Mouse (Mus musculus) liver, embryonic 14.5 days (tissue): ENCODE results near the gene Sh3rf1. TPM values are rescaled to one million over a fixed set of nuclear protein-coding genes. Genes with fewer than 3 reads are reported as not detected.
A peak's percentile ranks its signal among the peaks of the same experiment; 100 is the strongest.

Source experiments
- ATAC-seq: fragments of 200-750 bp; cut with Nextera tagmentation; 2 replicates; pipeline ENCODE4 v1.8.0; 2017; ENCODE audit warnings: moderate number of reproducible peaks, mild to moderate bottlenecking, moderate library complexity; ENCODE audit not compliant: insufficient read depth
- DNase-seq, 3 experiments: peaks; one replicate each; pipeline ENCODE4 v3.0.0-alpha.2; 2012 to 2013; ENCODE audit warnings: low read depth in 3 of 3, low spot score in 3 of 3
- H3K27ac ChIP-seq: fragments of 300-500 bp; sonication (generic); 2 replicates; pipeline ENCODE4 v1.5.1; 2014; ENCODE audit warnings: moderate library complexity, mild to moderate bottlenecking, control low read depth, inconsistent platforms
- H3K27me3 ChIP-seq: fragments of 300-500 bp; sonication (generic); 2 replicates; pipeline ENCODE4 v1.6.1; 2014; ENCODE audit warnings: mild to moderate bottlenecking, low read length, moderate library complexity; ENCODE audit not compliant: control insufficient read depth, insufficient read depth
- H3K36me3 ChIP-seq: fragments of 300-500 bp; sonication (generic); replicated peaks from 2 replicates; pipeline ENCODE4 v1.6.1; 2014; ENCODE audit warnings: low read depth; ENCODE audit not compliant: control insufficient read depth, insufficient read depth
- H3K4me1 ChIP-seq, 2 experiments: fragments of 200-500 bp in 1 of 2; fragments of 300-500 bp in 1 of 2; sonication (generic) in 1 of 2; replicated peaks; 2 replicates each; pipeline ENCODE4 v1.6.1; 2012 to 2014; ENCODE audit warnings: antibody characterized with exemption in 1 of 2, inconsistent platforms in 1 of 2, low read length in 1 of 2; ENCODE audit not compliant: control insufficient read depth in 2 of 2, insufficient read depth in 2 of 2
- H3K4me2 ChIP-seq: fragments of 300-500 bp; sonication (generic); 2 replicates; pipeline ENCODE4 v1.6.1; 2014; ENCODE audit warnings: low read depth, mild to moderate bottlenecking, control low read depth, moderate library complexity
- H3K4me3 ChIP-seq, 2 experiments: fragments of 200-500 bp in 1 of 2; fragments of 300-500 bp in 1 of 2; sonication (generic) in 1 of 2; 2 replicates each; pipeline ENCODE4 v1.5.1; 2012 to 2014; ENCODE audit warnings: low read depth in 2 of 2, low read length in 2 of 2, mild to moderate bottlenecking in 2 of 2, control low read depth in 1 of 2, inconsistent platforms in 1 of 2, moderate library complexity in 1 of 2; ENCODE audit not compliant: insufficient read depth in 1 of 2
- H3K9ac ChIP-seq: fragments of 300-500 bp; sonication (generic); replicated peaks from 2 replicates; pipeline ENCODE4 v1.6.1; 2014; ENCODE audit warnings: mild to moderate bottlenecking, control low read depth, moderate library complexity
- H3K9me3 ChIP-seq: fragments of 300-500 bp; sonication (generic); 2 replicates; pipeline ENCODE4 v1.6.1; 2016; ENCODE audit warnings: low read length, mixed read lengths; ENCODE audit not compliant: control insufficient read depth
- CTCF ChIP-seq: IDR thresholded peaks from 2 replicates; pipeline ENCODE4 v1.5.1; 2016; ENCODE audit warnings: antibody characterized with exemption, low read depth, control low read depth
- EP300 ChIP-seq: IDR thresholded peaks from 2 replicates; pipeline ENCODE4 v1.6.1; 2016; ENCODE audit warnings: antibody characterized with exemption, low read depth
- WGBS: fragments of 180-500 bp; shearing (Covaris S2); extraction: QIAGEN DNeasy Blood & Tissue Kit; methylation state at CpG from one replicate; pipeline ENCODE4 v1.1.7; 2014; ENCODE audit not compliant: insufficient replicate concordance; 5-methylcytosine and 5-hydroxymethylcytosine counted together
- polyA plus RNA-seq, 2 experiments: library from polyadenylated mRNA; depleted of rRNA in 1 of 2; stranded (reverse) in 1 of 2; unstranded in 1 of 2; fragments of >200 nt; fragmentation: Nextera tagmentation in 1 of 2; extraction: Ambion mirVana in 1 of 2; gene quantifications; 2 replicates each; pipeline versions ENCODE4 v1.2.1 to v1.2.3; 2012 to 2014

Gene Sh3rf1
- polyA plus RNA-seq, 2 experiments = 0.61 to 0.85 TPM

DNA sequence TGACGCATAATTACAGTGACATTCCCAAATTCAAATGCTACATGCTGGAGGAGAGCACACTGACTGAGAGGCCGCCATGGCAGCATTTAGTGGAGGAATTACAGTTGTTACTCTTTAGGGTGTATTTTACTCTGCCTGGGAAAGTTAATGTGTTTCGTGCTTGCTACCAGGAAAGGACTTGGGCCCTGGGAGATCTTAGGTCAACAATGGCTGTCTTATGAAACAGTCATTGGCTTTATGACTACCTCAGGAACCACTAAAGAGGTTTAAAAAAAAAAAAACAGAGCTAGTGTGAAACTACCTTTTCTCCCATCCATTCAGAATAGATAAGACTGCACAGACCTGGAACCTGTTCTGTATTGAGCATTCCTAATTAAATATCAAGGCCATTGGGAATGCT is 195.8 kb downstream of the Sh3rf1 start:
- H3K27me3 ChIP-seq = no peaks in the 10 kb centered on the region
- no peaks in the 10 kb centered on the region for H3K4me1 ChIP-seq
- no peak overlapping the region for H3K27ac ChIP-seq
- WGBS = 69% methylated on average over 3 of the region's 3 CpGs
- TF ChIP-seq CTCF = no peak
- no peak for TF ChIP-seq EP300
- no peaks in the 10 kb centered on the region for H3K9me3 ChIP-seq
- DNase-seq (no peak), ATAC-seq (no peak)
- H3K36me3 ChIP-seq = no peaks in the 10 kb centered on the region
- H3K4me3 ChIP-seq = no peak overlapping the region
- no peak overlapping the region for H3K4me2 ChIP-seq
- no peak overlapping the region for H3K9ac ChIP-seq

DNA sequence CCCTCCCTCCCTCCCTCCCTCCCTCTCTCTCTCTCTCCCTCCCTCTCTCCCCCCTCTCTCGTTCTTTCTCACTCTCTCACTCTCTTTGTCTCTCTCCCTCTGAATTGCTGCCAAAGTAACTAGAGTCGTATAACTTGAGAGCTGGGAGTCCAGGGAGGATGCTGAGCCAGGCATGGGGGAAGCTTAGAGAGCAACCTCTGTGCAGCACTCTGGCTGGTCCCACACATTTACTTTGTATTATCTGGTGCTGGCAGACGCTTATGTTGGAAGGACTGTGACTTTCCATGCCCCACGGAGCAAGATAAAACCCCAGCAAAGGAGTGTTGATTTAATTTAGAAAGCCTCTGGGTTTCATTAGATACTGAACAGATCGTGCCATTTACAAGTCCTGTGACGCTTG is 196.5 kb downstream of the Sh3rf1 start:
- Histone ChIP-seq H3K4me3 (no peak overlapping the region), H3K9ac (no peak overlapping the region), H3K27ac (no peak overlapping the region), H3K36me3 (no peaks in the 10 kb centered on the region), H3K9me3 (no peaks in the 10 kb centered on the region), H3K4me2 (no peak overlapping the region), H3K27me3 (no peaks in the 10 kb centered on the region), H3K4me1 (no peaks in the 10 kb centered on the region)
- TF ChIP-seq CTCF = no peak
- no peak for TF ChIP-seq EP300
- WGBS = 19% methylated on average over 6 of the region's 6 CpGs
- DNase-seq (no peak), ATAC-seq (no peak)

DNA sequence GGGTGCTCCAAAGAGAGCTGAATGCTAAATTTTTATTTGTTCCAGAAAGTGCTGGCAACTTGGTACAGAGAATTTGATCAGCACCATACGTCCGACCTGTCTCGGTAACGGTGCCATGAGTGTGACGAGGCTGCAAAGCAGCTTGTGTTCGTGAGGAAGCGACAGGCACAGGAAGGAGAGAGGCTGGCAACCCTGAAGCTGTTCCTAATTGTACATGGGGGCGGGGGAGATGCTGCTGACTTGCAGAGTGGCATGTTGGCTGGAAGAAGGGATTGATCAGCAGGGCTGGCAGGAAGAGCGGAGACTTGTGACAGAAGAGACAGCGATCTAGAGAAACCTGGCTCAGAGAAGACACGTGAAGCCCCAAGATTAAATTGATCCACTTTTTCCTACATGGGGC is 197.9 kb downstream of the Sh3rf1 start:
- TF ChIP-seq EP300 (no peak), CTCF (no peak)
- DNase-seq = no peak
- Histone ChIP-seq H3K4me2 (no peak overlapping the region), H3K4me3 (no peak overlapping the region), H3K9me3 (no peaks in the 10 kb centered on the region), H3K36me3 (no peaks in the 10 kb centered on the region), H3K9ac (no peak overlapping the region), H3K27ac (no peak overlapping the region), H3K27me3 (no peaks in the 10 kb centered on the region), H3K4me1 (0 out of 4 replicates have a peak, but pooled peaks cover 0 to 8% of the 10 kb centered on the region in 2 experiments)
- ATAC-seq = no peak
- 72% methylated on average over 11 of the region's 11 CpGs for WGBS

DNA sequence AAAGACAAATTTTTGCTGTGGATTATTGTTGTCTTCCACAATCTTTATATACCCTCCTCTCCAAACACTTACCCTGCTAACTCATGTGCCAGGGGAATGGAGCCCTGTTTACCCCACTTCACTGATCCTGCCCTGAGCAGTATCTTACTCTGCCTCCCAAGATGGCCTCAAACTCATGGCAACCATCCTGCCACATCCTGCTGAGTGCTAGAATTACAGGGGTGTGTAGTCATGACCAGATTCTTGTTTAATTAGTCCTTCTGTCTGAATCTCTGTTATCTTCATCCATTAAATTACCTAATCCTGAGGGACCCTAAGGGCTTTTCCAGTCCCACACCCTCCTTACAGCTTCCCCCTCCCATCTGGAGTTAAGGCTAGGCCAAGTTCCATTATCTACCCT is 201.5 kb downstream of the Sh3rf1 start:
- H3K36me3 ChIP-seq = no peaks in the 10 kb centered on the region
- no peak for ATAC-seq
- no peak overlapping the region for H3K27ac ChIP-seq
- no peak overlapping the region for H3K9ac ChIP-seq
- TF ChIP-seq CTCF = no peak
- no peak for TF ChIP-seq EP300
- no peaks in the 10 kb centered on the region for H3K27me3 ChIP-seq
- H3K4me2 ChIP-seq = no peak overlapping the region
- H3K9me3 ChIP-seq = no peaks in the 10 kb centered on the region
- no peak for DNase-seq
- H3K4me3 ChIP-seq = no peak overlapping the region
- H3K4me1 ChIP-seq = peaks cover 2 to 12% of the 10 kb centered on the region in 2 experiments; a peak in 2 of 4 replicates

DNA sequence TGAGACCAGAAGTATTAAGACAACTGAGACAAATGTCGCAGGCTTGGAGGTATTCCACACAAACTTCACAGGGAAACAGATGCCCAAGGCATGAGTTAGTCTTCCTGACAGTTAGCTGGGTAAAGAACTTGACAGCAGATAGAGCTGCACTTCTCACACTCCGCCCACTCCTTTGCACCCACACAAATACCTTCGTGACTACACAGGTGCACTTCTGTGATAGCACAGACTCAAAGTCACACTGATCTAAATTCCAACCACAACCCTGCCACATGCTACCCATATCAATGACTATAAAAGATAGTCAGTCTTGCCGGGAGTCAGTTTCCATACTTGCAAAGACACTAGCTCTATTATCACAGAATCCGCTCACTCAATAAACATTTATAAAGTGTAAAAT is 202.4 kb downstream of the Sh3rf1 start:
- no peak for TF ChIP-seq EP300
- TF ChIP-seq CTCF = no peak
- WGBS = 24% methylated on average over 5 of the region's 5 CpGs
- no peak overlapping the region for H3K4me3 ChIP-seq
- DNase-seq (peak in 2 of 3 experiments; percentile 13 to 33), ATAC-seq (peak; percentile 47; the same call in 1 of the 2 replicates)
- H3K4me2 ChIP-seq = no peak overlapping the region
- H3K27me3 ChIP-seq = no peaks in the 10 kb centered on the region
- no peak overlapping the region for H3K27ac ChIP-seq
- H3K9me3 ChIP-seq = no peaks in the 10 kb centered on the region
- H3K4me1 ChIP-seq = peaks cover 2 to 12% of the 10 kb centered on the region in 2 experiments; a peak in 2 of 4 replicates
- no peaks in the 10 kb centered on the region for H3K36me3 ChIP-seq
- no peak overlapping the region for H3K9ac ChIP-seq

DNA sequence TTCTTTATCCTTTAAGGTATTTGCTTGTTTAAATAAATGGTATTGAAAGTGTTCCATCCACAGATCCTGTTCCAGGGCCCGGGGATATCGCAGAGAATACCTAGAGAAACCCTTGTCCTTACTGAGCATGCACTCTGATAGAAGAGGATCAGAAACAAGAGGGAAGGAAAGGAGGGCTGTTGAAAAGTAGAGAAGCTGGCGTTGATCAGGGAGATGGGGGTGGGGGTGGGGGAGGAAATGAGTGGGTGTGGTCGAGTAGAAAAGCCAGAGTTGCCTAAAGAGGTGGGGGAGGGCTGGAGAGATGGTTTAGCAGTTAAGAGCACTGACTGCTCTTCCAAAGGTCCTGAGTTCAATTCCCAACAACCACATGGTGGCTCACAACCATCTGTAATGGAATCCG is 203.0 kb downstream of the Sh3rf1 start:
- Histone ChIP-seq H3K27ac (no peak overlapping the region), H3K9ac (no peak overlapping the region), H3K27me3 (no peaks in the 10 kb centered on the region), H3K9me3 (no peaks in the 10 kb centered on the region), H3K4me3 (no peak overlapping the region), H3K4me1 (peaks cover 2 to 12% of the 10 kb centered on the region in 2 experiments; a peak in 2 of 4 replicates), H3K36me3 (no peaks in the 10 kb centered on the region), H3K4me2 (no peak overlapping the region)
- TF ChIP-seq EP300 = no peak
- no peak for TF ChIP-seq CTCF
- DNase-seq (no peak), ATAC-seq (no peak)
- WGBS = 43% methylated on average over 5 of the region's 5 CpGs
